Mouse (Mus musculus): ENCODE measurements around the gene Dcun1d5. TPM values are rescaled to one million over a fixed set of nuclear protein-coding genes. Genes with fewer than 3 reads are reported as not detected.
"Not testable (repeated sequence)": the region's sequence is repeated elsewhere in the genome, so short reads cannot be mapped to it uniquely, and the experiment has no call there.

Gene Dcun1d5
- polyA plus RNA-seq, 1 experiment: 46.2 TPM

- TF ChIP-seq CTCF (IDR thresholded peaks at IDR 0.05; ENCODE audit: borderline replicate concordance, control insufficient read depth, extremely low read depth, insufficient read depth, low read length, poor library complexity): no peak
- TF ChIP-seq POLR2A (IDR thresholded peaks at IDR 0.05; ENCODE audit: control insufficient read depth, extremely low read depth, insufficient read depth, low read length, poor library complexity): no peak
- 100% methylated on average over 1 of the region's 1 CpGs for WGBS
- Histone ChIP-seq H3K4me3 (ENCODE audit: control insufficient read depth, insufficient read depth, low read length) (no peak overlapping the region), H3K4me1 (replicated peaks; ENCODE audit: control insufficient read depth, insufficient read depth, low read length) (peaks cover 5% of the 10 kb centered on the region; the same call in 1 of the 2 replicates), H3K27me3 (ENCODE audit: control insufficient read depth, insufficient read depth, low read length) (no peaks in the 10 kb centered on the region), H3K27ac (ENCODE audit: control insufficient read depth, insufficient read depth, low read length) (no peak overlapping the region), H3K36me3 (ENCODE audit: control insufficient read depth, insufficient read depth, low read length) (no peaks in the 10 kb centered on the region)
- DNase-seq: no peak
Measured at GRCm38 (mm10) chr9:7173756-7174155, 10.6 kb upstream of the Dcun1d5 start.

- peak; percentile 85 for DNase-seq
- no peaks in the 10 kb centered on the region for H3K36me3 ChIP-seq (ENCODE audit: control insufficient read depth, insufficient read depth, low read length)
- no peaks in the 10 kb centered on the region for H3K27me3 ChIP-seq (ENCODE audit: control insufficient read depth, insufficient read depth, low read length)
- 15% methylated on average over 41 of the region's 41 CpGs for WGBS
- TF ChIP-seq CTCF (IDR thresholded peaks at IDR 0.05; ENCODE audit: borderline replicate concordance, control insufficient read depth, extremely low read depth, insufficient read depth, low read length, poor library complexity) (no peak), POLR2A (IDR thresholded peaks at IDR 0.05; ENCODE audit: control insufficient read depth, extremely low read depth, insufficient read depth, low read length, poor library complexity) (no peak)
- H3K4me1 ChIP-seq (replicated peaks; ENCODE audit: control insufficient read depth, insufficient read depth, low read length): peaks cover 5% of the 10 kb centered on the region; the same call in 1 of the 2 replicates
- peak overlapping the region; percentile 30 for H3K4me3 ChIP-seq (ENCODE audit: control insufficient read depth, insufficient read depth, low read length)
- no peak overlapping the region for H3K27ac ChIP-seq (ENCODE audit: control insufficient read depth, insufficient read depth, low read length)
Measured at GRCm38 (mm10) chr9:7176618-7177610, 7.4 kb upstream of the Dcun1d5 start.

- under 1% methylated on average over 25 of the region's 31 CpGs for WGBS
- DNase-seq: no peak
Measured at GRCm38 (mm10) chr9:7184897-7185291, 574 bp downstream of the Dcun1d5 start.

GRCm38 (mm10) chr9:7190694-7191093 is 6.4 kb downstream of the Dcun1d5 start:
- not testable (repeated sequence) for H3K27me3 ChIP-seq (ENCODE audit: control insufficient read depth, insufficient read depth, low read length); H3K4me1 ChIP-seq (replicated peaks; ENCODE audit: control insufficient read depth, insufficient read depth, low read length); H3K36me3 ChIP-seq (ENCODE audit: control insufficient read depth, insufficient read depth, low read length); H3K27ac ChIP-seq (ENCODE audit: control insufficient read depth, insufficient read depth, low read length); H3K4me3 ChIP-seq (ENCODE audit: control insufficient read depth, insufficient read depth, low read length); DNase-seq
- WGBS: 96% methylated on average over 3 of the region's 3 CpGs

More at GRCm38 (mm10) chr9:7184897-7185291, 574 bp downstream of the Dcun1d5 start:
- peak overlapping the region; percentile 10; the same call in 1 of the 2 replicates for H3K27ac ChIP-seq (ENCODE audit: control insufficient read depth, insufficient read depth, low read length)
- peaks cover 5% of the 10 kb centered on the region for H3K4me1 ChIP-seq (replicated peaks; ENCODE audit: control insufficient read depth, insufficient read depth, low read length)
- TF ChIP-seq CTCF (IDR thresholded peaks at IDR 0.05; ENCODE audit: borderline replicate concordance, control insufficient read depth, extremely low read depth, insufficient read depth, low read length, poor library complexity): no peak
- TF ChIP-seq POLR2A (IDR thresholded peaks at IDR 0.05; ENCODE audit: control insufficient read depth, extremely low read depth, insufficient read depth, low read length, poor library complexity): no peak
- H3K4me3 ChIP-seq (ENCODE audit: control insufficient read depth, insufficient read depth, low read length): peak overlapping the region; percentile 89
- H3K27me3 ChIP-seq (ENCODE audit: control insufficient read depth, insufficient read depth, low read length): no peaks in the 10 kb centered on the region
- H3K36me3 ChIP-seq (ENCODE audit: control insufficient read depth, insufficient read depth, low read length): no peaks in the 10 kb centered on the region

- H3K4me1 ChIP-seq (replicated peaks; ENCODE audit: control insufficient read depth, insufficient read depth, low read length): no peaks in the 10 kb centered on the region
- no peaks in the 10 kb centered on the region for H3K27me3 ChIP-seq (ENCODE audit: control insufficient read depth, insufficient read depth, low read length)
- no peak overlapping the region for H3K27ac ChIP-seq (ENCODE audit: control insufficient read depth, insufficient read depth, low read length)
- no peak overlapping the region for H3K4me3 ChIP-seq (ENCODE audit: control insufficient read depth, insufficient read depth, low read length)
- no peak for TF ChIP-seq CTCF (IDR thresholded peaks at IDR 0.05; ENCODE audit: borderline replicate concordance, control insufficient read depth, extremely low read depth, insufficient read depth, low read length, poor library complexity)
- TF ChIP-seq POLR2A (IDR thresholded peaks at IDR 0.05; ENCODE audit: control insufficient read depth, extremely low read depth, insufficient read depth, low read length, poor library complexity): no peak
- 28% methylated on average over 2 of the region's 2 CpGs for WGBS
- peak; percentile 10 for DNase-seq
- no peaks in the 10 kb centered on the region; the same call in 1 of the 2 replicates for H3K36me3 ChIP-seq (ENCODE audit: control insufficient read depth, insufficient read depth, low read length)
Measured at GRCm38 (mm10) chr9:7216240-7216639, 31.9 kb downstream of the Dcun1d5 start.

- Histone ChIP-seq H3K27me3 (ENCODE audit: control insufficient read depth, insufficient read depth, low read length) (no peaks in the 10 kb centered on the region), H3K4me1 (replicated peaks; ENCODE audit: control insufficient read depth, insufficient read depth, low read length) (peaks cover 2% of the 10 kb centered on the region), H3K4me3 (ENCODE audit: control insufficient read depth, insufficient read depth, low read length) (no peak overlapping the region), H3K36me3 (ENCODE audit: control insufficient read depth, insufficient read depth, low read length) (no peaks in the 10 kb centered on the region), H3K27ac (ENCODE audit: control insufficient read depth, insufficient read depth, low read length) (no peak overlapping the region)
- peak; percentile 15 for DNase-seq
- no peak for TF ChIP-seq POLR2A (IDR thresholded peaks at IDR 0.05; ENCODE audit: control insufficient read depth, extremely low read depth, insufficient read depth, low read length, poor library complexity)
- TF ChIP-seq CTCF (IDR thresholded peaks at IDR 0.05; ENCODE audit: borderline replicate concordance, control insufficient read depth, extremely low read depth, insufficient read depth, low read length, poor library complexity): no peak
- WGBS: 68% methylated on average over 5 of the region's 5 CpGs
Measured at GRCm38 (mm10) chr9:7221024-7221423, 36.7 kb downstream of the Dcun1d5 start.
